Mouse (Mus musculus): ENCODE measurements at regions not wholly inside any gene's neighbourhood (a gene's known extent, or its start where the extent isn't known, plus 50 kb on each side); places are given as distances from the start of the nearest gene placed in this dataset.

- DNase-seq, result no peak
- intact Hi-C loops (cut with DNase I), result no loop called here
Measured at GRCm38 (mm10) chr10:6053207-6053606, 131.0 kb upstream of the Rgs17 start.

- no peak for DNase-seq
- intact Hi-C loops (cut with DNase I), result no loop called here
Measured at GRCm38 (mm10) chr10:6043358-6043757, 121.2 kb upstream of the Rgs17 start.

- intact Hi-C loops (cut with DNase I), result no loop called here
- DNase-seq, result no peak
Measured at GRCm38 (mm10) chr10:6039771-6040170, 117.6 kb upstream of the Rgs17 start.

GRCm38 (mm10) chr10:6035792-6036487 is 113.7 kb upstream of the Rgs17 start:
- intact Hi-C loops (cut with DNase I), result no loop called here
- peak in 1 of 2 experiments; percentile 19 for DNase-seq

- DNase-seq, result no peak
- intact Hi-C loops (cut with DNase I), result no loop called here
Measured at GRCm38 (mm10) chr10:6032469-6032868, 110.3 kb upstream of the Rgs17 start.

- intact Hi-C loops (cut with DNase I), result no loop called here
- no peak for DNase-seq
Measured at GRCm38 (mm10) chr10:6027551-6027950, 105.4 kb upstream of the Rgs17 start.

GRCm38 (mm10) chr10:6026317-6026716 is 104.1 kb upstream of the Rgs17 start:
- intact Hi-C loops (cut with DNase I), result no loop called here
- DNase-seq, result no peak

GRCm38 (mm10) chr10:6022609-6023283 is 100.5 kb upstream of the Rgs17 start:
- intact Hi-C loops (cut with DNase I), result no loop called here
- no peak for DNase-seq

- intact Hi-C loops (cut with DNase I), result no loop called here
Measured at GRCm38 (mm10) chr10:6020944-6021684, 98.9 kb upstream of the Rgs17 start.

GRCm38 (mm10) chr10:6013743-6014142 is 91.5 kb upstream of the Rgs17 start:
- intact Hi-C loops (cut with DNase I), result no loop called here
- DNase-seq, result no peak

More at GRCm38 (mm10) chr10:6020944-6021684, 98.9 kb upstream of the Rgs17 start:
- no peak for DNase-seq

- intact Hi-C loops (cut with DNase I), result no loop called here
- no peak for DNase-seq
Measured at GRCm38 (mm10) chr10:6011541-6011940, 89.3 kb upstream of the Rgs17 start.

- DNase-seq, result no peak
- intact Hi-C loops (cut with DNase I), result no loop called here
Measured at GRCm38 (mm10) chr10:6011029-6011428, 88.8 kb upstream of the Rgs17 start.

- intact Hi-C loops (cut with DNase I), result no loop called here
- no peak for DNase-seq
Measured at GRCm38 (mm10) chr10:6007238-6007972, 85.2 kb upstream of the Rgs17 start.

- intact Hi-C loops (cut with DNase I), result no loop called here
Measured at GRCm38 (mm10) chr10:5981433-5981832, 59.2 kb upstream of the Rgs17 start.

GRCm38 (mm10) chr10:5978534-5978933 is 56.3 kb upstream of the Rgs17 start:
- DNase-seq, result no peak
- intact Hi-C loops (cut with DNase I), result no loop called here

More at GRCm38 (mm10) chr10:5981433-5981832, 59.2 kb upstream of the Rgs17 start:
- DNase-seq, result no peak
